Mouse (Mus musculus) embryonic facial prominence, embryonic 15.5 days (tissue): ENCODE measurements around the gene Fem1a. TPM values are rescaled to one million over a fixed set of nuclear protein-coding genes. Genes with fewer than 3 reads are reported as not detected.

Experiments
- ATAC-seq: fragments of 200-750 bp; cut with Nextera tagmentation; 2 replicates; pipeline ENCODE4 v1.8.0; 2017; ENCODE audit warnings: low read depth, moderate TSS enrichment; ENCODE audit not compliant: insufficient number of reproducible peaks, low FRiP score, low TSS enrichment
- H3K27ac ChIP-seq: fragments of 300-500 bp; sonication (generic); replicated peaks from 2 replicates; pipeline ENCODE4 v1.5.1; 2015; ENCODE audit warnings: mild to moderate bottlenecking, inconsistent platforms
- H3K27me3 ChIP-seq: fragments of 300-500 bp; sonication (generic); 2 replicates; pipeline ENCODE4 v1.6.1; 2015; ENCODE audit warnings: inconsistent platforms
- H3K36me3 ChIP-seq: fragments of 300-500 bp; sonication (generic); 2 replicates; pipeline ENCODE4 v1.6.1; 2015; ENCODE audit warnings: mild to moderate bottlenecking, inconsistent platforms
- H3K4me1 ChIP-seq: fragments of 300-500 bp; sonication (generic); 2 replicates; pipeline ENCODE4 v1.6.1; 2015; ENCODE audit warnings: inconsistent platforms
- H3K4me2 ChIP-seq: fragments of 300-500 bp; sonication (generic); replicated peaks from 2 replicates; pipeline ENCODE4 v1.6.1; 2015; ENCODE audit warnings: mild to moderate bottlenecking, inconsistent platforms
- H3K4me3 ChIP-seq: fragments of 300-500 bp; sonication (generic); replicated peaks from 2 replicates; pipeline ENCODE4 v1.5.1; 2015; ENCODE audit warnings: mild to moderate bottlenecking, inconsistent platforms
- H3K9ac ChIP-seq: fragments of 300-500 bp; sonication (generic); 2 replicates; pipeline ENCODE4 v1.6.1; 2015; ENCODE audit warnings: inconsistent platforms
- H3K9me3 ChIP-seq: fragments of 300-500 bp; sonication (generic); replicated peaks from 2 replicates; pipeline ENCODE4 v1.6.1; 2016; ENCODE audit warnings: inconsistent platforms
- WGBS: fragments of 180-500 bp; shearing (Covaris S2); methylation state at CpG from one replicate; pipeline ENCODE4 v1.1.7; 2015; 5-methylcytosine and 5-hydroxymethylcytosine counted together
- polyA plus RNA-seq: library from polyadenylated mRNA; unstranded; fragments of >200 nt; fragmentation: Nextera tagmentation; extraction: Ambion mirVana; gene quantifications from 2 replicates; pipeline ENCODE4 v1.2.1, GENCODE M21; 2015

Gene Fem1a
- polyA plus RNA-seq, 1 experiment from 2014 or later, result 15.0 TPM

- Histone ChIP-seq H3K9me3 (no peaks in the 10 kb centered on the region), H3K4me3 (no peak overlapping the region), H3K4me2 (no peak overlapping the region), H3K36me3 (peaks cover 49% of the 10 kb centered on the region), H3K27ac (no peak overlapping the region; the same call in 1 of the 2 replicates), H3K9ac (no peak overlapping the region), H3K4me1 (peaks cover 33% of the 10 kb centered on the region), H3K27me3 (no peaks in the 10 kb centered on the region)
- 81% methylated on average over 12 of the region's 12 CpGs for WGBS
- no peak for ATAC-seq
Measured at GRCm38 (mm10) chr17:56279481-56280155, 23.0 kb downstream of the Fem1a start.

- ATAC-seq, result no peak
- 86% methylated on average over 12 of the region's 12 CpGs for WGBS
- Histone ChIP-seq H3K9ac (no peak overlapping the region), H3K4me3 (no peak overlapping the region), H3K27me3 (no peaks in the 10 kb centered on the region), H3K4me2 (no peak overlapping the region), H3K4me1 (peaks cover 29% of the 10 kb centered on the region), H3K27ac (peak overlapping the region; percentile 39; the same call in 1 of the 2 replicates), H3K36me3 (peaks cover 65% of the 10 kb centered on the region), H3K9me3 (no peaks in the 10 kb centered on the region)
Measured at GRCm38 (mm10) chr17:56281193-56281592, 24.6 kb downstream of the Fem1a start.

DNA sequence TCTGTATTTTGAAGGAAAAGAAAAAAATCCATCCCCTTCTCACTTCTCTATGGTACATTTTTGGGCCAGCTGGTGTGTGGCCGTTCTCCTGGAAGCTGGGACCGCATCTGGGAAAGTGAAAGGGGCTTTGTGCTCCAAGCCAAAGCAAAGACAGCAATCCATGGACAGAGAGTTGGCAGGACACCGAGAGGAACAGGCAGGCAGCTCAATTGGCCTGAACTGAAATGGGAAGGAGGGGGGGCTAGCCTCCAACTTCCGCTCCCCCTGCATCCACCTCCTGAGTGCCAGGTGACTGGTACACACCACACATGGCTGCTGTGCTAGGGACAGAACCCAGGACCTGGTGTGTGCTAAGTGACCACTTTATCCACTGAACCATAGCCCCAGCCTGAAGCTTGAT, 26.2 kb downstream of the Fem1a start:
- H3K27ac ChIP-seq, result no peak overlapping the region
- ATAC-seq, result no peak
- H3K27me3 ChIP-seq, result no peaks in the 10 kb centered on the region
- no peak overlapping the region for H3K4me2 ChIP-seq
- 77% methylated on average over 4 of the region's 4 CpGs for WGBS
- H3K9me3 ChIP-seq, result no peaks in the 10 kb centered on the region
- no peak overlapping the region for H3K9ac ChIP-seq
- peaks cover 27% of the 10 kb centered on the region for H3K4me1 ChIP-seq
- H3K4me3 ChIP-seq, result no peak overlapping the region
- peaks cover 75% of the 10 kb centered on the region for H3K36me3 ChIP-seq

DNA sequence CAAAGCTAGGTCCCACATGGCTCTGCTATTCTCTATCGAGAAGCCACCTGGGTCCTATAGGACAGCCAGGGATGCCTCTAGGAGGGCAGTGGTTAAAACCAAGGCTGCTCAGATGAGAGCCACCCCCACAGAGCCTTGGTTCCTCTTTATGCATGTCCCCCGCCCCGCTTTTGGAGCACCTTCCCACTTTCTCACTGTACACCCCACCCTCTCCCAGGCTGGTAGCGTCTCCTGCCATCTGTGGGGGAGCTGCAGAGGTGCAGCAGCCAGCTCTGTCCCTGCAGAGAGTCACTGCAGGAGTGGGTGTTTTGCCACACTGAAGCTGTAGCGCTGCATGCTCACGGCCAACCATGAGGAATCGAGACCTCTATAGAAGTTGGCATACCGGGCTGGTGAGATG, 26.7 kb downstream of the Fem1a start:
- no peak for ATAC-seq
- Histone ChIP-seq H3K27ac (no peak overlapping the region), H3K4me2 (no peak overlapping the region), H3K4me3 (no peak overlapping the region), H3K4me1 (peaks cover 29% of the 10 kb centered on the region), H3K9me3 (no peaks in the 10 kb centered on the region), H3K27me3 (no peaks in the 10 kb centered on the region), H3K9ac (no peak overlapping the region), H3K36me3 (peaks cover 74% of the 10 kb centered on the region)
- WGBS, result 87% methylated on average over 8 of the region's 8 CpGs

DNA sequence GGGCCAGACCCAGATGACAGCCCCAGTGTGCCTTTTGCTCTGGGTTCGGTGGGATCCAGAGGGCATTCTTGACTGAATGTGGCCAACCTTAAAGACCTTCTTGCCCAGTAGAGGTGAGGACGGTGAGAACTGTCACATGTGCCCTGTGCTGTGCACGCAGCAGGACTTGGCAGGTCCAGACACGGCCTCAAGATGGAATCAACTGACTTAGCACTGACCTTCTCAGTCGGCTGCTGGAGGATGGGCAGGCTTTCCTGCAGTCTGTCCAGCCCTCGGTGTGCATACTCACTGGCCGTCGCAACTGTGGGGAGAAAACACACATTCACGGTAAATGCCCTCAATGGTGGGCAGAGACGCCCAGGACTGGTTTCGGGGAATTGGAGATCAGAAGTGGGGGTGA, 29.4 kb downstream of the Fem1a start:
- H3K36me3 ChIP-seq, result peaks cover 55% of the 10 kb centered on the region

GRCm38 (mm10) chr17:56287830-56288229, 31.2 kb downstream of the Fem1a start:
- Histone ChIP-seq H3K9me3 (no peaks in the 10 kb centered on the region), H3K4me2 (no peak overlapping the region), H3K4me3 (0 out of 2 replicates have a peak overlapping the region, but pooled peaks have one; percentile 9), H3K9ac (0 out of 2 replicates have a peak overlapping the region, but pooled peaks have one; percentile 0), H3K36me3 (peaks cover 41% of the 10 kb centered on the region), H3K4me1 (peaks cover 43% of the 10 kb centered on the region), H3K27me3 (no peaks in the 10 kb centered on the region), H3K27ac (peak overlapping the region; percentile 40)
- no peak for ATAC-seq
- 58% methylated on average over 3 of the region's 3 CpGs for WGBS

More for the DNA sequence above, 29.4 kb downstream of the Fem1a start:
- no peak overlapping the region for H3K4me3 ChIP-seq
- H3K9me3 ChIP-seq, result no peaks in the 10 kb centered on the region
- WGBS, result 92% methylated on average over 11 of the region's 11 CpGs
- H3K4me1 ChIP-seq, result peaks cover 40% of the 10 kb centered on the region
- H3K4me2 ChIP-seq, result no peak overlapping the region
- no peak overlapping the region for H3K9ac ChIP-seq
- no peak overlapping the region for H3K27ac ChIP-seq
- no peak for ATAC-seq
- H3K27me3 ChIP-seq, result no peaks in the 10 kb centered on the region

DNA sequence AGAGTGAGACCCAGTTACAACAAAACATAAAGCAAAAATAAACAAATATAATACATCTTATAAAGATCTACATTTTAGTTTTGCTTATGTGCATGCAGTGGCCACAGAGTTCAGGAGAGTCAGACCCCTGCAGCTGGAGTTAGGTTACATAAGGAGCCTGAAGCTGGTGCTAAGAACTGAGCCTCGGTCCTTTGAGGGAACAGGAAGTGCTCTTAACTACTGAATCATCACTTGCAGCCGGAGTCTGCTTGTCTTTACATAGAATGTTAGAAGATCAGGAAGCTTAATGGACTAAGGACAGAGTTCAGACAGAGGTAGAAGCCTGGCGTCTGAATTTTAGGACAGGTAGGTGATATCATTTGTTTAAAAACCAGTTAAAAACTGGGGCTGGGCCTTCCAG, 32.3 kb downstream of the Fem1a start:
- no peak overlapping the region for H3K9ac ChIP-seq
- H3K27ac ChIP-seq, result peak overlapping the region; percentile 97
- WGBS, result 27% methylated on average over 3 of the region's 3 CpGs
- H3K27me3 ChIP-seq, result no peaks in the 10 kb centered on the region
- peak overlapping the region; percentile 75 for H3K4me2 ChIP-seq
- no peak for ATAC-seq
- H3K9me3 ChIP-seq, result no peaks in the 10 kb centered on the region
- peaks cover 43% of the 10 kb centered on the region for H3K4me1 ChIP-seq
- peak overlapping the region; percentile 54 for H3K4me3 ChIP-seq
- peaks cover 33% of the 10 kb centered on the region for H3K36me3 ChIP-seq

- Histone ChIP-seq H3K36me3 (peaks cover 25% of the 10 kb centered on the region), H3K27me3 (no peaks in the 10 kb centered on the region), H3K27ac (peak overlapping the region; percentile 97), H3K4me2 (peak overlapping the region; percentile 75), H3K9ac (peak overlapping the region; percentile 64), H3K4me1 (peaks cover 43% of the 10 kb centered on the region), H3K9me3 (no peaks in the 10 kb centered on the region), H3K4me3 (peak overlapping the region; percentile 54)
- WGBS, result under 1% methylated on average over 23 of the region's 23 CpGs
- no peak for ATAC-seq
Measured at GRCm38 (mm10) chr17:56289371-56290331, 33.0 kb downstream of the Fem1a start.

DNA sequence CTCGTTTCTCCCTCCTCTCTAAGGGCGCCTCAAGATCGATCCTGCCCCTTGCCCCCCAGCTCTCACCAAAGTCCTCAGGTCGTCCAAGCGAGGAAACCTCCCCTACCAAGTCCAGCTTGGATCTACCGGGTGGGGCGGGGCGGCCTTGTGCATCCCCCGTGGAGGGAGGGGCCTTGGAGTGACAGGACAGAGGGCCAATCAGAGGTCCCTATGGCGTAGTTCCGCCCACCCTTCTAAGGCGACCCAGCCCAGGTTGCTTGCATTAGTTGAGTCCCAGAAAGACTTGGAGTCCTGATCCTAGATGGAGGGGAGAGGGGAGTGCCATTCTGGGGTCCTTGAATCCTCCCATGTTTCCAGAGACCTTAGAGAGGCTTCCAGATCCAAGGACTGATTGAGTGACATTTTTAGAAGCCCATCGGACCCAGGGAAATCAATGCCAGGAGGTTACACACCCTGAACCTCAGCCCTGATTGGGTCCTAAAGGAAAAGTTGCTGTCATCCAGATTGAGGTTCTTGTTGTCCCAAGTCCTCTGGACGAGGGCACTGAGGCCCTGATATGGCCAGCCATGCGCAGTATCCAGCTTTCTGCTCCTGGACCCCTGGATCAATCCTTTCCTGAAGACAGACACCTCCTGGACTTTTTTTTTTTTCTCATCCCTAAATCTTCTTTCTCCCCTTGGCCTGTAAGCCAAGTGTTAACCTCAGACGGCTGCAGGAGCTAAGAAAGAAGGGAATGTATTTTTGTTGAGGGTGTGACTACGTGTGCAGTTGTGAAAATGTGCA, 34.0 kb downstream of the Fem1a start:
- no peaks in the 10 kb centered on the region for H3K27me3 ChIP-seq
- H3K4me1 ChIP-seq, result peaks cover 43% of the 10 kb centered on the region
- ATAC-seq, result peak; percentile 92
- peak overlapping the region; percentile 64 for H3K9ac ChIP-seq
- under 1% methylated on average over 17 of the region's 17 CpGs for WGBS
- H3K4me3 ChIP-seq, result peak overlapping the region; percentile 54
- peak overlapping the region; percentile 75 for H3K4me2 ChIP-seq
- H3K36me3 ChIP-seq, result peaks cover 16% of the 10 kb centered on the region
- no peaks in the 10 kb centered on the region for H3K9me3 ChIP-seq
- H3K27ac ChIP-seq, result peak overlapping the region; percentile 97

DNA sequence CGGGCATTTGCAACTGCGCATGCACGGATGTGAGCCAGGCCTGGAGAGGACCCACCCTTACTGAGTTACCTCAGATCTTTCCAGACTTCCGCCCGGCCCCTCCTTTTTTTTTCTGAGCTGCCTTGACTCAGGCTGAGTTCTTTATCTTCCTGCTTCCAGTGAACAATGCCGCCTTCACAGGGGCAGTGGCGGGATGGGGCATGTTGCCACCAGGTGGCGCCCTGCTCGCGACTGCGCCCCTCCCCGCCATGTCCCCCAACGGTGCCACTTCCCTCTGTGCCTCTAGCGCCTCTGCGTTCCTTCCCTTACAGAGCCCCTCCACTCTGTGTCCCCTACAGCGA, 34.5 kb downstream of the Fem1a start:
- peak; percentile 89 for ATAC-seq
- no peaks in the 10 kb centered on the region for H3K27me3 ChIP-seq
- H3K4me2 ChIP-seq, result peak overlapping the region; percentile 75
- no peaks in the 10 kb centered on the region for H3K9me3 ChIP-seq
- peaks cover 43% of the 10 kb centered on the region for H3K4me1 ChIP-seq
- no peak overlapping the region for H3K9ac ChIP-seq
- WGBS, result under 1% methylated on average over 16 of the region's 16 CpGs
- peak overlapping the region; percentile 54 for H3K4me3 ChIP-seq
- peak overlapping the region; percentile 97 for H3K27ac ChIP-seq
- H3K36me3 ChIP-seq, result peaks cover 10% of the 10 kb centered on the region
